Mouse (Mus musculus) liver, postnatal 0 days (tissue): ENCODE results near the gene Ndc1. TPM values are rescaled to one million over a fixed set of nuclear protein-coding genes. Genes with fewer than 3 reads are reported as not detected.

Experiments
- ATAC-seq: fragments of 200-750 bp; cut with Nextera tagmentation; 2 replicates; pipeline ENCODE4 v1.8.0; 2017; ENCODE audit warnings: mild to moderate bottlenecking, moderate library complexity
- DNase-seq: peaks from one replicate; pipeline ENCODE4 v3.0.0-alpha.2; 2016
- H3K27ac ChIP-seq: fragments of 300-500 bp; sonication (generic); 2 replicates; pipeline ENCODE4 v1.5.1; 2014; ENCODE audit warnings: antibody characterized with exemption, moderate library complexity, mild to moderate bottlenecking, low read depth
- H3K27me3 ChIP-seq: fragments of 300-500 bp; sonication (generic); 2 replicates; pipeline ENCODE4 v1.6.1; 2014; ENCODE audit warnings: low read length, control low read depth, mixed read lengths; ENCODE audit not compliant: insufficient read depth
- H3K36me3 ChIP-seq: fragments of 300-500 bp; sonication (generic); replicated peaks from 2 replicates; pipeline ENCODE4 v1.6.1; 2014; ENCODE audit warnings: mild to moderate bottlenecking, control low read depth, low read length, moderate library complexity, mixed read lengths; ENCODE audit not compliant: insufficient read depth
- H3K4me1 ChIP-seq: fragments of 300-500 bp; sonication (generic); 2 replicates; pipeline ENCODE4 v1.6.1; 2014; ENCODE audit warnings: antibody characterized with exemption, mild to moderate bottlenecking, control low read depth; ENCODE audit not compliant: insufficient read depth
- H3K4me2 ChIP-seq: fragments of 300-500 bp; sonication (generic); 2 replicates; pipeline ENCODE4 v1.6.1; 2014; ENCODE audit warnings: low read depth, mild to moderate bottlenecking, low read length, moderate library complexity, mixed read lengths
- H3K4me3 ChIP-seq: fragments of 300-500 bp; sonication (generic); 2 replicates; pipeline ENCODE4 v1.5.1; 2014; ENCODE audit warnings: low read depth, low read length
- H3K9ac ChIP-seq: fragments of 300-500 bp; sonication (generic); replicated peaks from 2 replicates; pipeline ENCODE4 v1.6.1; 2014; ENCODE audit warnings: mild to moderate bottlenecking, moderate library complexity
- H3K9me3 ChIP-seq: fragments of 300-500 bp; sonication (generic); 2 replicates; pipeline ENCODE4 v1.6.1; 2016; ENCODE audit warnings: mild to moderate bottlenecking, control low read depth, low read length, mixed read lengths
- CTCF ChIP-seq: sonication (generic); IDR thresholded peaks from 2 replicates; pipeline ENCODE4 v1.5.1; 2016; ENCODE audit warnings: antibody characterized with exemption, low read depth
- EP300 ChIP-seq: IDR thresholded peaks from 2 replicates; pipeline ENCODE4 v1.6.1; 2016; ENCODE audit warnings: antibody characterized with exemption, low read depth, mild to moderate bottlenecking
- WGBS: fragments of 180-500 bp; shearing (Covaris S2); extraction: QIAGEN DNeasy Blood & Tissue Kit; methylation state at CpG from one replicate; pipeline ENCODE4 v1.1.7; 2014; ENCODE audit not compliant: insufficient replicate concordance; 5-methylcytosine and 5-hydroxymethylcytosine counted together
- polyA plus RNA-seq: library from polyadenylated mRNA; unstranded; fragments of >200 nt; fragmentation: Nextera tagmentation; extraction: Ambion mirVana; gene quantifications from 2 replicates; pipeline ENCODE4 v1.2.1, GENCODE M21; 2015

Gene Ndc1
- polyA plus RNA-seq, 1 experiment from 2014 or later = 8.9 TPM

GRCm38 (mm10) chr4:107336356-107336755 is 31.2 kb upstream of the Ndc1 start:
- no peak for ATAC-seq
- WGBS = 81% methylated on average over 8 of the region's 8 CpGs
- H3K9me3 ChIP-seq = no peaks in the 10 kb centered on the region
- no peak overlapping the region for H3K4me2 ChIP-seq
- no peak overlapping the region for H3K9ac ChIP-seq
- TF ChIP-seq CTCF (no peak), EP300 (no peak)
- no peak overlapping the region for H3K4me3 ChIP-seq
- peaks cover 4% of the 10 kb centered on the region for H3K36me3 ChIP-seq
- no peak for DNase-seq
- no peaks in the 10 kb centered on the region for H3K4me1 ChIP-seq
- no peaks in the 10 kb centered on the region for H3K27me3 ChIP-seq
- no peak overlapping the region for H3K27ac ChIP-seq

GRCm38 (mm10) chr4:107337455-107337854 is 30.1 kb upstream of the Ndc1 start:
- 72% methylated on average over 5 of the region's 5 CpGs for whole genome bisulfite sequencing
- Histone ChIP-seq H3K4me1 (no peaks in the 10 kb centered on the region), H3K9ac (no peak overlapping the region), H3K27ac (no peak overlapping the region), H3K27me3 (no peaks in the 10 kb centered on the region), H3K9me3 (no peaks in the 10 kb centered on the region), H3K36me3 (peaks cover 4% of the 10 kb centered on the region), H3K4me3 (no peak overlapping the region), H3K4me2 (no peak overlapping the region)
- no peak for TF ChIP-seq CTCF
- no peak for TF ChIP-seq EP300
- ATAC-seq (no peak), DNase-seq (no peak)

- ATAC-seq = no peak
- DNase-seq = no peak
- no peak for TF ChIP-seq CTCF
- TF ChIP-seq EP300 = no peak
- H3K4me1 ChIP-seq = no peaks in the 10 kb centered on the region
- H3K9me3 ChIP-seq = no peaks in the 10 kb centered on the region
- no peak overlapping the region for H3K4me2 ChIP-seq
- no peaks in the 10 kb centered on the region for H3K27me3 ChIP-seq
- H3K36me3 ChIP-seq = peaks cover 13% of the 10 kb centered on the region
- WGBS = 77% methylated on average over 5 of the region's 5 CpGs
- H3K4me3 ChIP-seq = no peak overlapping the region
- no peak overlapping the region for H3K9ac ChIP-seq
- no peak overlapping the region for H3K27ac ChIP-seq
Measured at GRCm38 (mm10) chr4:107341354-107341753, 26.2 kb upstream of the Ndc1 start.

- no peaks in the 10 kb centered on the region for H3K4me1 ChIP-seq
- no peak overlapping the region for H3K4me3 ChIP-seq
- H3K27me3 ChIP-seq = no peaks in the 10 kb centered on the region
- no peak overlapping the region for H3K27ac ChIP-seq
- no peak for ATAC-seq
- DNase-seq = no peak
- peaks cover 9% of the 10 kb centered on the region; the same call in 1 of the 2 replicates for H3K36me3 ChIP-seq
- no peaks in the 10 kb centered on the region for H3K9me3 ChIP-seq
- 76% methylated on average over 7 of the region's 7 CpGs for WGBS
- TF ChIP-seq CTCF (no peak), EP300 (no peak)
- no peak overlapping the region for H3K4me2 ChIP-seq
- H3K9ac ChIP-seq = no peak overlapping the region
Measured at GRCm38 (mm10) chr4:107344612-107345011, 23.0 kb upstream of the Ndc1 start.

- WGBS = 67% methylated on average over 6 of the region's 6 CpGs
- H3K4me3 ChIP-seq = no peak overlapping the region
- ATAC-seq (no peak), DNase-seq (no peak)
- no peak overlapping the region for H3K4me2 ChIP-seq
- H3K27me3 ChIP-seq = no peaks in the 10 kb centered on the region
- H3K27ac ChIP-seq = no peak overlapping the region
- no peaks in the 10 kb centered on the region for H3K9me3 ChIP-seq
- H3K36me3 ChIP-seq = peaks cover 20% of the 10 kb centered on the region; the same call in 1 of the 2 replicates
- no peak overlapping the region for H3K9ac ChIP-seq
- no peak for TF ChIP-seq EP300
- no peak for TF ChIP-seq CTCF
- no peaks in the 10 kb centered on the region for H3K4me1 ChIP-seq
Measured at GRCm38 (mm10) chr4:107347221-107347620, 20.4 kb upstream of the Ndc1 start.

- no peaks in the 10 kb centered on the region for H3K27me3 ChIP-seq
- ATAC-seq = no peak
- H3K4me3 ChIP-seq = no peak overlapping the region
- 74% methylated on average over 20 of the region's 20 CpGs for WGBS
- TF ChIP-seq CTCF (no peak), EP300 (no peak)
- H3K4me2 ChIP-seq = no peak overlapping the region
- no peak for DNase-seq
- peaks cover 20% of the 10 kb centered on the region; the same call in 1 of the 2 replicates for H3K36me3 ChIP-seq
- no peaks in the 10 kb centered on the region for H3K9me3 ChIP-seq
- no peak overlapping the region for H3K9ac ChIP-seq
- H3K27ac ChIP-seq = no peak overlapping the region
- no peaks in the 10 kb centered on the region for H3K4me1 ChIP-seq
Measured at GRCm38 (mm10) chr4:107348529-107349310, 18.9 kb upstream of the Ndc1 start.
